Comparison of ENCODE assay signal across 13 mouse cellular contexts in the genomic region with DNA sequence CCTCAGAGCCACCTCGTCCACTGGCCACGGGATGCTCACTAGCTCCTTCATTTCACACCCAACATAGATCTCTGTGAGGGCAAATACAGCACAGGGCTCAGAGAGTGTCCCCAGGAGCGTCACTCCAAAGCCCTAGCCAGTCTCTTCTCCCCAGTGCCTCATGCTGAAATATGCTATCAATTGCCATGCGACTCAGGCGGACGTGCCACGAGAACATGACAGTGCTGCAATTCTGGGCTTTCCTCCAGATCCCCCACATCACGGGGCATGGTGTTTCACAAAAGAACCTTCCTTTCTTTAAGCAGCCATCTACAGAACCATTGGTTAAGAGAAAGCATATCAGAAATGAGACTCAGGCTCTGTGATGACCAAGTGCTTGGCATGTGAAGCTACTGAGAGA. TPM values are rescaled to one million over a fixed set of nuclear protein-coding genes. Genes with fewer than 3 reads are reported as not detected.
DNase-seq lines count a peak whose midpoint lies in the region; ATAC-seq and TF ChIP-seq lines count a peak whose summit lies in the region.
"Had no signal": no experiment of that assay in that cellular context is flagged by ENCODE, and none has a peak within 500 bp of the region (broad histone marks: within the 10 kb centered on the region; RNA-seq: fewer than 3 reads in every experiment).

No protein-coding gene starts in this region.

- no peak for TF ChIP-seq CTCF in midbrain, postnatal 0 days (IDR thresholded peaks at IDR 0.05)

- H3K4me2 ChIP-seq in midbrain, postnatal 0 days (ENCODE audit: low read depth, low read length, poor library complexity, severe bottlenecking), result no peak overlapping the region
- no peak overlapping the region for H3K4me2 ChIP-seq in midbrain, embryonic 13.5 days (replicated peaks)
- no peak overlapping the region for H3K4me2 ChIP-seq in liver, embryonic 11.5 days

- H3K9ac ChIP-seq in midbrain, postnatal 0 days (replicated peaks; ENCODE audit: low read length, poor library complexity, severe bottlenecking), result no peak overlapping the region
- H3K9ac ChIP-seq in midbrain, embryonic 13.5 days (replicated peaks), result no peak overlapping the region
- no peak overlapping the region for H3K9ac ChIP-seq in liver, embryonic 11.5 days (ENCODE audit: low read depth, low read length)
- H3K9ac ChIP-seq: liver, embryonic 14.5 days had no signal

- H3K36me3 ChIP-seq in midbrain, postnatal 0 days (ENCODE audit: insufficient read depth, low read length), result peaks cover 7% of the 10 kb centered on the region; the same call in 1 of the 2 replicates
- peaks cover 27% of the 10 kb centered on the region for H3K36me3 ChIP-seq in midbrain, embryonic 13.5 days
- no peaks in the 10 kb centered on the region for H3K36me3 ChIP-seq in liver, embryonic 11.5 days (ENCODE audit: control insufficient read depth, insufficient read depth, low read length)

- no peak overlapping the region for H3K4me3 ChIP-seq in midbrain, postnatal 0 days (ENCODE audit: low read depth, low read length)
- no peak overlapping the region for H3K4me3 ChIP-seq in midbrain, embryonic 13.5 days (replicated peaks)
- no peak overlapping the region for H3K4me3 ChIP-seq in liver, embryonic 11.5 days (ENCODE audit: low read depth, low read length)

- H3K4me1 ChIP-seq in midbrain, postnatal 0 days (ENCODE audit: insufficient read depth, low read length), result no peaks in the 10 kb centered on the region
- H3K4me1 ChIP-seq in midbrain, embryonic 13.5 days (replicated peaks), result no peaks in the 10 kb centered on the region
- H3K4me1 ChIP-seq in liver, embryonic 11.5 days (replicated peaks; ENCODE audit: control insufficient read depth, insufficient read depth, low read length), result peaks cover 19% of the 10 kb centered on the region

- H3K9me3 ChIP-seq in midbrain, postnatal 0 days (ENCODE audit: low read length), result no peaks in the 10 kb centered on the region
- no peaks in the 10 kb centered on the region for H3K9me3 ChIP-seq in midbrain, embryonic 13.5 days
- no peaks in the 10 kb centered on the region for H3K9me3 ChIP-seq in liver, embryonic 11.5 days (ENCODE audit: control insufficient read depth, low read length)

- no peak overlapping the region for H3K27ac ChIP-seq in midbrain, postnatal 0 days (ENCODE audit: low read depth, low read length)
- no peak overlapping the region for H3K27ac ChIP-seq in midbrain, embryonic 13.5 days
- no peak overlapping the region for H3K27ac ChIP-seq in liver, embryonic 11.5 days (ENCODE audit: low read depth, low read length)
- H3K27ac ChIP-seq: liver, embryonic 14.5 days had no signal

- H3K27me3 ChIP-seq in midbrain, postnatal 0 days (ENCODE audit: insufficient read depth, low read length), result no peaks in the 10 kb centered on the region
- H3K27me3 ChIP-seq in midbrain, embryonic 13.5 days, result no peaks in the 10 kb centered on the region
- H3K27me3 ChIP-seq in liver, embryonic 11.5 days (replicated peaks; ENCODE audit: control insufficient read depth, insufficient read depth, low read length), result no peaks in the 10 kb centered on the region

- ATAC-seq in midbrain, postnatal 0 days (ENCODE audit: low FRiP score), result no peak
- ATAC-seq in midbrain, embryonic 13.5 days, result no peak
- no peak for ATAC-seq in liver, embryonic 11.5 days (replicated peaks; ENCODE audit: low FRiP score)
- ATAC-seq: intestine, postnatal 0 days had no signal

- WGBS in midbrain, postnatal 0 days, result 75% methylated on average over 8 of the region's 8 CpGs
- 85% methylated on average over 8 of the region's 8 CpGs for WGBS in midbrain, embryonic 13.5 days
- 89% methylated on average over 8 of the region's 8 CpGs for WGBS in liver, embryonic 11.5 days

- DNase-seq in cerebellum, postnatal 25 days, result peak; percentile 34 to 51
- DNase-seq in cerebellum, adult 8-10 months, result no peak
- peak; percentile 22 for DNase-seq in midbrain, postnatal 0 days (ENCODE audit: low spot score)
- peak; percentile 75 to 83 for DNase-seq in left cerebral cortex, adult 18-20 months (ENCODE audit: low spot score in 2 of 2)
- DNase-seq in right cerebral cortex, postnatal 36 days (ENCODE audit: low spot score in 2 of 2), result peak; percentile 68
- no peak for DNase-seq in kidney, postnatal 10 days
- no peak for DNase-seq in liver, embryonic 11.5 days (ENCODE audit: low spot score)
- DNase-seq: cerebellum, adult 9-11 months; heart, postnatal 14 days; thymus, postnatal 25 days had no signal

RNA-seq across cellular contexts. Expression of a gene that starts 44.9 kb away (rescaled TPM):
- 16.7 and 16.8 TPM in 2 replicates for total RNA-seq in midbrain, postnatal 0 days (2014; rRNA removed)
- 9.8 TPM in 2 replicates for polyA plus RNA-seq in midbrain, postnatal 0 days (2015; fragmentation: Nextera tagmentation; extraction: Ambion mirVana)
- polyA plus RNA-seq in midbrain, embryonic 13.5 days (2015; fragmentation: Nextera tagmentation; extraction: Ambion mirVana), result 14.8 and 15.5 TPM in 2 replicates
- 1 to 10 TPM; 2.5 TPM for total RNA-seq in left cerebral cortex, adult 18-20 months (2021)
- polyA plus RNA-seq in liver, embryonic 11.5 days (2014; fragmentation: Nextera tagmentation; extraction: Ambion mirVana), result 11.3 and 12.2 TPM in 2 replicates

Comparison
In these comparisons a context has a peak if more than half of its experiments do, and no peak if none do; other contexts are left out.
1. DNase-seq: peak in cerebellum, postnatal 25 days (2 of 2), midbrain, postnatal 0 days (single experiment), left cerebral cortex, adult 18-20 months (2 of 2) and right cerebral cortex, postnatal 36 days (2 of 2); none in cerebellum, adult 8-10 months (single experiment), kidney, postnatal 10 days (single experiment) and liver, embryonic 11.5 days (single experiment).